Mouse (Mus musculus) telencephalon, adult 2 months (tissue): ENCODE results near the gene Zdhhc3.

Experiments
- DNase-seq: peaks from one replicate; pipeline ENCODE4 v3.0.0-alpha.2; 2011; ENCODE audit warnings: low read depth, low spot score

Zdhhc3 gene

GRCm38 (mm10) chr9:123112805-123113521 is at the start of gene Zdhhc3, which contains the start of gene Exosc7:
Gene Zdhhc3, minus strand, starts transcription at chr9:123113205.
Gene Exosc7, plus strand, starts transcription at chr9:123113215.
- DNase-seq: peak; percentile 72

- no peak for DNase-seq
Observed at GRCm38 (mm10) chr9:123161792-123162191, 48.8 kb upstream of the Zdhhc3 start.

- DNase-seq: peak; percentile 31
Observed at GRCm38 (mm10) chr9:123159330-123159729, 46.3 kb upstream of the Zdhhc3 start.

GRCm38 (mm10) chr9:123158125-123158836 is 45.3 kb upstream of the Zdhhc3 start:
- DNase-seq: peak; percentile 36

GRCm38 (mm10) chr9:123157699-123158098 is 44.7 kb upstream of the Zdhhc3 start:
- no peak for DNase-seq

- no peak for DNase-seq
Observed at GRCm38 (mm10) chr9:123156910-123157361, 43.9 kb upstream of the Zdhhc3 start.

GRCm38 (mm10) chr9:123153121-123153520 is 40.1 kb upstream of the Zdhhc3 start:
- DNase-seq: no peak

GRCm38 (mm10) chr9:123152026-123152425 is 39.0 kb upstream of the Zdhhc3 start:
- no peak for DNase-seq

- no peak for DNase-seq
Observed at GRCm38 (mm10) chr9:123151561-123151960, 38.6 kb upstream of the Zdhhc3 start.

GRCm38 (mm10) chr9:123150241-123151020 is 37.4 kb upstream of the Zdhhc3 start, which contains the start of gene Clec3b:
Gene Clec3b, plus strand, starts transcription at chr9:123150946.
- no peak for DNase-seq

GRCm38 (mm10) chr9:123148430-123148829 is 35.4 kb upstream of the Zdhhc3 start:
- DNase-seq: no peak

GRCm38 (mm10) chr9:123139887-123140614 is 27.0 kb upstream of the Zdhhc3 start:
- no peak for DNase-seq

GRCm38 (mm10) chr9:123138891-123139474 is 26.0 kb upstream of the Zdhhc3 start:
- DNase-seq: no peak

GRCm38 (mm10) chr9:123136953-123137682 is 24.1 kb upstream of the Zdhhc3 start:
- peak; percentile 13 for DNase-seq

GRCm38 (mm10) chr9:123132994-123133393 is 20.0 kb upstream of the Zdhhc3 start:
- DNase-seq: no peak

GRCm38 (mm10) chr9:123127663-123128062 is 14.7 kb upstream of the Zdhhc3 start:
- no peak for DNase-seq

GRCm38 (mm10) chr9:123124413-123124981 is 11.5 kb upstream of the Zdhhc3 start:
- DNase-seq: no peak

- no peak for DNase-seq
Observed at GRCm38 (mm10) chr9:123123571-123124412, 10.8 kb upstream of the Zdhhc3 start.

GRCm38 (mm10) chr9:123123017-123123416 is 10.0 kb upstream of the Zdhhc3 start:
- no peak for DNase-seq
